Mouse (Mus musculus): Measurements from ENCODE around the gene Homer3. TPM values are rescaled to one million over a fixed set of nuclear protein-coding genes. Genes with fewer than 3 reads are reported as not detected.

Homer3 gene
- polyA plus RNA-seq, 1 experiment from 2014 or later = 57.5 TPM

GRCm38 (mm10) chr8:70323716-70324115 is 41.1 kb downstream of the Homer3 start:
- Histone ChIP-seq H3K27me3 (no peaks in the 10 kb centered on the region), H3K9me3 (no peaks in the 10 kb centered on the region), H3K9ac (no peak overlapping the region), H3K4me3 (no peak overlapping the region), H3K4me1 (no peaks in the 10 kb centered on the region), H3K36me3 (peaks cover 52% of the 10 kb centered on the region), H3K27ac (no peak overlapping the region), H3K4me2 (no peak overlapping the region)
- WGBS = 94% methylated on average over 3 of the region's 3 CpGs
- ATAC-seq (ENCODE audit: insufficient number of reproducible peaks, insufficient read depth, low FRiP score, low TSS enrichment, low read depth) = no peak

GRCm38 (mm10) chr8:70327512-70327911 is 44.9 kb downstream of the Homer3 start:
- Histone ChIP-seq H3K27me3 (peaks cover 13% of the 10 kb centered on the region), H3K9ac (no peak overlapping the region), H3K4me3 (no peak overlapping the region), H3K4me2 (no peak overlapping the region), H3K27ac (no peak overlapping the region), H3K36me3 (peaks cover 56% of the 10 kb centered on the region), H3K4me1 (peaks cover 29% of the 10 kb centered on the region), H3K9me3 (no peaks in the 10 kb centered on the region)
- no peak for ATAC-seq (ENCODE audit: insufficient number of reproducible peaks, insufficient read depth, low FRiP score, low TSS enrichment, low read depth)
- 93% methylated on average over 6 of the region's 6 CpGs for WGBS

DNA sequence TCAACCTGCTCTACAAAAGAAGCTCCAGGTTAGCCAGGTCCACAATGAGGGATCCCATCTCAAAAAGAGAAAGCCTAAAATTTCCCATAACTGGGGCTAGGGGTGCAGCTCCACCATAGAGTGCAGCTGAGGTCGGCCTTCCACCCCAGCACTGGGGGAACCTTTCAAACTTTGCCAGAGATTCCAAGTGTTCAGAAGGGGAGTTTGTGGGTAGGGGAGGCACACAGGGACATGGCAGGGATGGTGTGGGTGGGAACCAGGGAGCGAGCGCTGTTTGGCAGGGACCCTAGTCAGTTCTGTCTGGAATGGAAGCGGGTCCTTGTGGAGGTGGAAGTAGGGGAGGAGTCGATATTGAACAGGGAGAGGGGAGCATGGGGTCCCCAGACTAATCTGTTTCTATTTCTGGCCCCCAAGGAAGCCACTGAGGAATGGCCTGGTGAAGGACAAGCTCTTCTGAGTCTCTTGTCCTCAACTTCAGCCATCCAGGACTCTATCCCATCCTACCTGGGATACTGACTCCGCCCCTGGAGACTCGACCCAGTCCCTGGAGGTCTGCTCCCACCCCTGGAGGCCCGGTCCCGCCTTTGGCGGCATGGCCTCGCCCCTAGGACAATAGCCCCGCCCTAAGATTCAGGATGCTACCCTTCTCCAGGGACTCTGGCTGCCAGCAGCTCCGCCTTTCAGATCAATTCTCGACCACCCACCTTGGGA is 46.7 kb downstream of the Homer3 start, which contains the start of gene Gdf1:
Gene Gdf1 (plus strand): TSS at position 694 of the 711 bp plus-strand sequence.
- WGBS = 28% methylated on average over 14 of the region's 14 CpGs
- Histone ChIP-seq H3K27ac (no peak within 1 kb of the TSS), H3K4me3 (peak within 1 kb of the TSS; percentile 24), H3K4me1 (peaks cover 31% of the 10 kb centered on the region), H3K9ac (peak within 1 kb of the TSS; percentile 61), H3K9me3 (no peaks in the 10 kb centered on the region), H3K27me3 (peaks cover 13% of the 10 kb centered on the region), H3K36me3 (peaks cover 61% of the 10 kb centered on the region), H3K4me2 (peak within 1 kb of the TSS; percentile 54)
- no peak for ATAC-seq (ENCODE audit: insufficient number of reproducible peaks, insufficient read depth, low FRiP score, low TSS enrichment, low read depth)

DNA sequence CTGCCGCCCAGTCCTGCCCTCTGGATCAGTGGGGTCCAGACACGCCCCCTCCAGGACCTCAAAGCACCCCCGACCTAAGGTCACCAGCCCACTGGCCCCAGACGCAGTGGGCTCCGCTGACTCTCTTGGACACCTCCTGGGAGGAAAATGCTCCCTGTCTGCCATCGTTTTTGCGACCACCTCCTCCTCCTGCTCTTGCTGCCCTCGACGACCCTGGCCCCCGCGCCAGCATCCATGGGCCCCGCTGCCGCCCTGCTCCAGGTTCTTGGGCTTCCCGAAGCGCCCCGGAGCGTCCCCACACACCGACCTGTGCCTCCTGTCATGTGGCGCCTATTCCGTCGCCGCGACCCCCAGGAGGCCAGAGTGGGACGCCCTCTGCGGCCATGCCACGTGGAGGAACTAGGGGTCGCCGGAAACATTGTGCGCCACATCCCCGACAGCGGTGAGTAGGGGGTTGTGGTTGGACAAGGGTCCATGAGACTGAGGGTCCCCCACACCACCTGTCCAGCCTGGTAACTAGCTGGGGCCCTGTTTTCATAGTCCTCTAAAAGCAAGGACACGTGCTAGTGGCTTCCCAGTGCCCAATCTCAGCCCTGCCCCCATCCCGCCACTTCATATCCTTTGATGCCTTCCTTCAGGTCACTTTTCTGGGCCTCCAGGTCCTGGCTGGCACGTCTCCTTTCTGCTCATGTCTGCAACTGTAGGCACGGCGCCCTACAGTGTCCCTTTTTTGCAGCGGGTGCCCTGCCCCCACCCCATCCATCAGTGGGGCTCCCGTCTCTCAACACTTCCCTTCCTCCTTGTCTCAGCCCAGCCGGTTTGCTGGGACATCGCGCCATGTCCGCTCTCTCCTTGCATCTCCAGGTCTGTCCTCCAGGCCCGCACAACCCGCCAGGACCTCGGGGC is 47.5 kb downstream of the Homer3 start:
- H3K27me3 ChIP-seq = peaks cover 13% of the 10 kb centered on the region
- peaks cover 61% of the 10 kb centered on the region for H3K36me3 ChIP-seq
- H3K4me1 ChIP-seq = peaks cover 31% of the 10 kb centered on the region
- H3K9ac ChIP-seq = peak overlapping the region; percentile 61
- ATAC-seq (ENCODE audit: insufficient number of reproducible peaks, insufficient read depth, low FRiP score, low TSS enrichment, low read depth) = peak; percentile 4; the same call in 1 of the 2 replicates
- WGBS = 10% methylated on average over 45 of the region's 45 CpGs
- H3K4me3 ChIP-seq = peak overlapping the region; percentile 24
- H3K9me3 ChIP-seq = no peaks in the 10 kb centered on the region
- H3K4me2 ChIP-seq = peak overlapping the region; percentile 54
- H3K27ac ChIP-seq = no peak overlapping the region

DNA sequence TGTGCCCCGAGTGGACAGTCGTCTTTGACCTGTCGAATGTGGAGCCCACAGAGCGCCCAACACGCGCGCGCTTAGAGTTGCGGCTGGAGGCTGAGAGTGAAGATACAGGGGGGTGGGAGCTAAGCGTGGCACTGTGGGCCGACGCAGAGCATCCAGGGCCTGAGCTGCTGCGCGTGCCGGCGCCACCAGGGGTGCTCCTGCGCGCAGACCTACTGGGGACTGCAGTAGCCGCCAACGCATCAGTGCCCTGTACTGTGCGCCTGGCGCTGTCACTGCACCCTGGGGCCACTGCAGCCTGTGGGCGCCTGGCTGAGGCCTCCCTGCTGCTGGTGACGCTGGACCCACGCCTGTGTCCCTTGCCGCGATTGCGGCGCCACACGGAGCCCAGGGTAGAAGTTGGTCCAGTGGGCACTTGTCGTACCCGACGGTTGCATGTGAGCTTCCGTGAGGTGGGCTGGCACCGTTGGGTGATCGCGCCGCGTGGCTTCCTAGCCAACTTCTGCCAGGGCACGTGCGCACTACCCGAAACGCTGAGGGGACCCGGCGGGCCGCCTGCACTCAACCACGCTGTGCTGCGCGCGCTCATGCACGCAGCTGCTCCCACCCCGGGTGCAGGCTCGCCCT is 48.2 kb downstream of the Homer3 start:
- peak; percentile 75 for ATAC-seq (ENCODE audit: insufficient number of reproducible peaks, insufficient read depth, low FRiP score, low TSS enrichment, low read depth)
- peaks cover 13% of the 10 kb centered on the region for H3K27me3 ChIP-seq
- peak overlapping the region; percentile 54 for H3K4me2 ChIP-seq
- H3K4me3 ChIP-seq = peak overlapping the region; percentile 24
- 30% methylated on average over 53 of the region's 53 CpGs for WGBS
- no peak overlapping the region for H3K27ac ChIP-seq
- no peaks in the 10 kb centered on the region for H3K9me3 ChIP-seq
- H3K36me3 ChIP-seq = peaks cover 68% of the 10 kb centered on the region
- peaks cover 31% of the 10 kb centered on the region for H3K4me1 ChIP-seq
- peak overlapping the region; percentile 61 for H3K9ac ChIP-seq

- H3K4me3 ChIP-seq = no peak overlapping the region
- peaks cover 31% of the 10 kb centered on the region for H3K4me1 ChIP-seq
- peaks cover 74% of the 10 kb centered on the region for H3K36me3 ChIP-seq
- 62% methylated on average over 19 of the region's 19 CpGs for WGBS
- H3K27ac ChIP-seq = 0 out of 2 replicates have a peak overlapping the region, but pooled peaks have one; percentile 52
- no peak overlapping the region for H3K4me2 ChIP-seq
- H3K9ac ChIP-seq = no peak overlapping the region
- peaks cover 13% of the 10 kb centered on the region for H3K27me3 ChIP-seq
- no peaks in the 10 kb centered on the region for H3K9me3 ChIP-seq
- ATAC-seq (ENCODE audit: insufficient number of reproducible peaks, insufficient read depth, low FRiP score, low TSS enrichment, low read depth) = no peak
These were observed 48.9 kb downstream of the Homer3 start for GRCm38 (mm10) chr8:70331526-70331925.

- WGBS = 24% methylated on average over 41 of the region's 41 CpGs
- peak; percentile 57; the same call in 1 of the 2 replicates for ATAC-seq (ENCODE audit: insufficient number of reproducible peaks, insufficient read depth, low FRiP score, low TSS enrichment, low read depth)
- Histone ChIP-seq H3K27ac (no peak overlapping the region), H3K4me1 (peaks cover 31% of the 10 kb centered on the region), H3K9ac (no peak overlapping the region), H3K4me3 (0 out of 2 replicates have a peak overlapping the region, but pooled peaks have one; percentile 1), H3K27me3 (peaks cover 13% of the 10 kb centered on the region), H3K9me3 (no peaks in the 10 kb centered on the region), H3K4me2 (peak overlapping the region; percentile 17; the same call in 1 of the 2 replicates), H3K36me3 (peaks cover 78% of the 10 kb centered on the region)
These were observed 49.6 kb downstream of the Homer3 start for GRCm38 (mm10) chr8:70332070-70332877.

DNA sequence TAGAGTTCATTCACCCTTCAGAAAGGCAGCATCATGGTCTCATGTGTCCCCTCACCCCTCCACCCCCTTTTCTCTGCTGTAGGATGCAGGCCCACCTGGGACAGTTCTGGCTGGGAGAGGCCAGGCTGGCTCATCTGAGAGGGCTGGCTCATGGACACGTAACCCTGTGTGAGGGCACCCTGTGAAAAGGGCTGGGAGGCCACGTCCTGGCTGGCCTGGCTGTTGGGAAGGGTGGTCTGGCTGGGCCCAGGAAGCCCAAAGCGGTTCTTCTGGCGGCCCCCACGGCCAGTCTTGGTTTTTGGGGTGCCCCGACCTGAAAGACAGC is 50.2 kb downstream of the Homer3 start:
- no peaks in the 10 kb centered on the region for H3K9me3 ChIP-seq
- WGBS = 95% methylated on average over 6 of the region's 6 CpGs

GRCm38 (mm10) chr8:70338931-70339330 is 56.3 kb downstream of the Homer3 start:
- Histone ChIP-seq H3K9ac (no peak overlapping the region), H3K4me1 (peaks cover 16% of the 10 kb centered on the region), H3K27ac (no peak overlapping the region), H3K27me3 (no peaks in the 10 kb centered on the region), H3K4me2 (no peak overlapping the region), H3K9me3 (no peaks in the 10 kb centered on the region), H3K4me3 (no peak overlapping the region), H3K36me3 (peaks cover 100% of the 10 kb centered on the region)
- ATAC-seq (ENCODE audit: insufficient number of reproducible peaks, insufficient read depth, low FRiP score, low TSS enrichment, low read depth) = no peak
- 90% methylated on average over 7 of the region's 7 CpGs for WGBS

More for the DNA sequence above, 50.2 kb downstream of the Homer3 start:
- peaks cover 31% of the 10 kb centered on the region for H3K4me1 ChIP-seq
- no peak overlapping the region for H3K27ac ChIP-seq
- H3K27me3 ChIP-seq = peaks cover 13% of the 10 kb centered on the region
- no peak overlapping the region for H3K4me2 ChIP-seq
- peaks cover 78% of the 10 kb centered on the region for H3K36me3 ChIP-seq
- no peak overlapping the region for H3K9ac ChIP-seq
- no peak for ATAC-seq (ENCODE audit: insufficient number of reproducible peaks, insufficient read depth, low FRiP score, low TSS enrichment, low read depth)
- H3K4me3 ChIP-seq = no peak overlapping the region

- Histone ChIP-seq H3K9me3 (no peaks in the 10 kb centered on the region), H3K4me3 (no peak overlapping the region), H3K27me3 (no peaks in the 10 kb centered on the region), H3K36me3 (peaks cover 86% of the 10 kb centered on the region), H3K27ac (no peak overlapping the region), H3K9ac (0 out of 2 replicates have a peak overlapping the region, but pooled peaks have one; percentile 32), H3K4me1 (peaks cover 29% of the 10 kb centered on the region), H3K4me2 (no peak overlapping the region)
- WGBS = 93% methylated on average over 7 of the region's 7 CpGs
- no peak for ATAC-seq (ENCODE audit: insufficient number of reproducible peaks, insufficient read depth, low FRiP score, low TSS enrichment, low read depth)
These were observed 58.0 kb downstream of the Homer3 start for GRCm38 (mm10) chr8:70340659-70341058.

DNA sequence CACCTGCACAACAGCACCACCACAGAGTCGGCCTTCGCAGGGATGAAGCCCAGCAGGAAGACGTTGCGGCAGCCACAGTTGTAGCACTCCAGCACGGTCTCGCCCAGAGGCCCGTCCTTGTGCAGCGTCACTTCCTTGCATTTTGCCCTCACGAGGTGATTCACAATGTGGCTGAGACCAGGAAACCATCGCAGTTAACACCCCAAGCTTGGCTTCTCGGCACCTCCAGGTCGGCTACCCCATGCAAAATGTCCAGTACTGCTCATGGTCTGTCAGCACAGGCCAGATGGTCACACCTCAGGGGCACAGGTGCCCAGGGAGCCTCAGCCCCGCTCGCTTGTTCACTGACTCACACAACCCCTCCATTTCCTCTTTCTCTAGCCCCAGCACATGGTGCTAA is 59.4 kb downstream of the Homer3 start:
- ATAC-seq (ENCODE audit: insufficient number of reproducible peaks, insufficient read depth, low FRiP score, low TSS enrichment, low read depth) = no peak

More for the DNA sequence above, 59.4 kb downstream of the Homer3 start:
- Histone ChIP-seq H3K4me3 (no peak overlapping the region), H3K9ac (no peak overlapping the region), H3K27ac (no peak overlapping the region), H3K4me2 (no peak overlapping the region), H3K4me1 (peaks cover 29% of the 10 kb centered on the region), H3K27me3 (no peaks in the 10 kb centered on the region), H3K9me3 (no peaks in the 10 kb centered on the region), H3K36me3 (peaks cover 82% of the 10 kb centered on the region)
- WGBS = 91% methylated on average over 14 of the region's 14 CpGs

All from embryonic facial prominence, embryonic 13.5 days (tissue).